Mouse (Mus musculus): ENCODE results near the gene Clip3. TPM values are rescaled to one million over a fixed set of nuclear protein-coding genes. Genes with fewer than 3 reads are reported as not detected.

The Clip3 gene
- polyA plus RNA-seq, 1 experiment from 2014 or later = 35.2 TPM

GRCm38 (mm10) chr7:30280670-30281138 is 10.8 kb upstream of the Clip3 start:
- Histone ChIP-seq H3K9me3 (no peaks in the 10 kb centered on the region), H3K4me2 (peak overlapping the region; percentile 92), H3K4me3 (peak overlapping the region; percentile 81), H3K36me3 (no peaks in the 10 kb centered on the region), H3K27ac (peak overlapping the region; percentile 96), H3K9ac (peak overlapping the region; percentile 31), H3K4me1 (peaks cover 16% of the 10 kb centered on the region), H3K27me3 (no peaks in the 10 kb centered on the region)
- WGBS = under 1% methylated on average over 20 of the region's 20 CpGs
- ATAC-seq (ENCODE audit: insufficient number of reproducible peaks, low FRiP score, low TSS enrichment, low read depth) = peak; percentile 83

- WGBS = 72% methylated on average over 4 of the region's 4 CpGs
- ATAC-seq (ENCODE audit: insufficient number of reproducible peaks, low FRiP score, low TSS enrichment, low read depth) = no peak
- no peaks in the 10 kb centered on the region for H3K27me3 ChIP-seq
- peaks cover 16% of the 10 kb centered on the region for H3K4me1 ChIP-seq
- H3K9ac ChIP-seq = no peak overlapping the region
- H3K27ac ChIP-seq = peak overlapping the region; percentile 96
- 0 out of 2 replicates have a peak overlapping the region, but pooled peaks have one; percentile 92 for H3K4me2 ChIP-seq
- no peaks in the 10 kb centered on the region for H3K9me3 ChIP-seq
- H3K4me3 ChIP-seq = no peak overlapping the region
- no peaks in the 10 kb centered on the region for H3K36me3 ChIP-seq
These were observed 10.0 kb upstream of the Clip3 start for GRCm38 (mm10) chr7:30281522-30281921.

- no peak overlapping the region for H3K4me3 ChIP-seq
These were observed 8.8 kb upstream of the Clip3 start for GRCm38 (mm10) chr7:30282740-30283139.

GRCm38 (mm10) chr7:30286701-30287410 is 4.7 kb upstream of the Clip3 start:
- no peak overlapping the region for H3K4me3 ChIP-seq
- no peaks in the 10 kb centered on the region for H3K9me3 ChIP-seq
- H3K4me1 ChIP-seq = peaks cover 14% of the 10 kb centered on the region
- H3K36me3 ChIP-seq = no peaks in the 10 kb centered on the region
- H3K9ac ChIP-seq = no peak overlapping the region
- H3K27ac ChIP-seq = no peak overlapping the region
- WGBS = 57% methylated on average over 8 of the region's 8 CpGs
- H3K27me3 ChIP-seq = no peaks in the 10 kb centered on the region
- H3K4me2 ChIP-seq = no peak overlapping the region
- ATAC-seq (ENCODE audit: insufficient number of reproducible peaks, low FRiP score, low TSS enrichment, low read depth) = no peak

More at GRCm38 (mm10) chr7:30282740-30283139, 8.8 kb upstream of the Clip3 start:
- Histone ChIP-seq H3K36me3 (no peaks in the 10 kb centered on the region), H3K27me3 (no peaks in the 10 kb centered on the region), H3K4me2 (no peak overlapping the region), H3K27ac (no peak overlapping the region), H3K9me3 (no peaks in the 10 kb centered on the region), H3K4me1 (peaks cover 16% of the 10 kb centered on the region), H3K9ac (no peak overlapping the region)
- ATAC-seq (ENCODE audit: insufficient number of reproducible peaks, low FRiP score, low TSS enrichment, low read depth) = no peak
- WGBS = 67% methylated on average over 7 of the region's 7 CpGs

GRCm38 (mm10) chr7:30288046-30288445 is 3.5 kb upstream of the Clip3 start:
- no peak overlapping the region for H3K4me3 ChIP-seq
- no peak overlapping the region for H3K9ac ChIP-seq
- H3K4me2 ChIP-seq = no peak overlapping the region
- no peak overlapping the region for H3K27ac ChIP-seq
- no peaks in the 10 kb centered on the region for H3K36me3 ChIP-seq
- ATAC-seq (ENCODE audit: insufficient number of reproducible peaks, low FRiP score, low TSS enrichment, low read depth) = no peak
- H3K4me1 ChIP-seq = peaks cover 22% of the 10 kb centered on the region
- 72% methylated on average over 6 of the region's 6 CpGs for WGBS
- no peaks in the 10 kb centered on the region for H3K9me3 ChIP-seq
- no peaks in the 10 kb centered on the region for H3K27me3 ChIP-seq

GRCm38 (mm10) chr7:30289071-30289713 is 2.3 kb upstream of the Clip3 start:
- Histone ChIP-seq H3K27me3 (no peaks in the 10 kb centered on the region), H3K4me3 (no peak overlapping the region), H3K9me3 (no peaks in the 10 kb centered on the region), H3K9ac (no peak overlapping the region), H3K27ac (peak overlapping the region; percentile 48; the same call in 1 of the 2 replicates), H3K4me1 (peaks cover 28% of the 10 kb centered on the region), H3K4me2 (no peak overlapping the region), H3K36me3 (peaks cover 1% of the 10 kb centered on the region; the same call in 1 of the 2 replicates)
- no peak for ATAC-seq (ENCODE audit: insufficient number of reproducible peaks, low FRiP score, low TSS enrichment, low read depth)
- WGBS = 71% methylated on average over 7 of the region's 7 CpGs

GRCm38 (mm10) chr7:30289714-30290399 is 1.7 kb upstream of the Clip3 start:
- Histone ChIP-seq H3K27ac (peak overlapping the region; percentile 48; the same call in 1 of the 2 replicates), H3K36me3 (peaks cover 8% of the 10 kb centered on the region; the same call in 1 of the 2 replicates), H3K9me3 (no peaks in the 10 kb centered on the region), H3K4me3 (no peak overlapping the region), H3K4me1 (peaks cover 29% of the 10 kb centered on the region), H3K27me3 (no peaks in the 10 kb centered on the region), H3K9ac (no peak overlapping the region), H3K4me2 (no peak overlapping the region)
- WGBS = 53% methylated on average over 10 of the region's 10 CpGs
- ATAC-seq (ENCODE audit: insufficient number of reproducible peaks, low FRiP score, low TSS enrichment, low read depth) = peak; percentile 65; the same call in 1 of the 2 replicates

GRCm38 (mm10) chr7:30293795-30294194 is 2.3 kb downstream of the Clip3 start:
- ATAC-seq (ENCODE audit: insufficient number of reproducible peaks, low FRiP score, low TSS enrichment, low read depth) = no peak
- Histone ChIP-seq H3K4me3 (no peak overlapping the region), H3K4me2 (no peak overlapping the region), H3K27ac (no peak overlapping the region), H3K4me1 (peaks cover 31% of the 10 kb centered on the region), H3K9me3 (no peaks in the 10 kb centered on the region), H3K36me3 (peaks cover 39% of the 10 kb centered on the region), H3K9ac (no peak overlapping the region), H3K27me3 (no peaks in the 10 kb centered on the region)
- 79% methylated on average over 13 of the region's 13 CpGs for whole genome bisulfite sequencing

- ATAC-seq (ENCODE audit: insufficient number of reproducible peaks, low FRiP score, low TSS enrichment, low read depth) = no peak
- H3K27me3 ChIP-seq = no peaks in the 10 kb centered on the region
- H3K9ac ChIP-seq = no peak overlapping the region
- peaks cover 44% of the 10 kb centered on the region for H3K36me3 ChIP-seq
- no peak overlapping the region for H3K4me2 ChIP-seq
- H3K4me3 ChIP-seq = no peak overlapping the region
- no peaks in the 10 kb centered on the region for H3K9me3 ChIP-seq
- peaks cover 31% of the 10 kb centered on the region for H3K4me1 ChIP-seq
- H3K27ac ChIP-seq = no peak overlapping the region
- WGBS = 91% methylated on average over 5 of the region's 5 CpGs
These were observed 2.8 kb downstream of the Clip3 start for GRCm38 (mm10) chr7:30294296-30294695.

- Histone ChIP-seq H3K4me1 (peaks cover 28% of the 10 kb centered on the region), H3K27me3 (no peaks in the 10 kb centered on the region), H3K9me3 (no peaks in the 10 kb centered on the region), H3K36me3 (peaks cover 52% of the 10 kb centered on the region), H3K4me3 (no peak overlapping the region), H3K4me2 (no peak overlapping the region), H3K9ac (no peak overlapping the region), H3K27ac (no peak overlapping the region)
- 67% methylated on average over 10 of the region's 10 CpGs for WGBS
- ATAC-seq (ENCODE audit: insufficient number of reproducible peaks, low FRiP score, low TSS enrichment, low read depth) = no peak
These were observed 3.6 kb downstream of the Clip3 start for GRCm38 (mm10) chr7:30295103-30295502.

- Histone ChIP-seq H3K9ac (no peak overlapping the region), H3K27me3 (no peaks in the 10 kb centered on the region), H3K27ac (no peak overlapping the region), H3K9me3 (no peaks in the 10 kb centered on the region), H3K4me3 (no peak overlapping the region), H3K4me1 (peaks cover 17% of the 10 kb centered on the region), H3K4me2 (no peak overlapping the region), H3K36me3 (peaks cover 61% of the 10 kb centered on the region)
- no peak for ATAC-seq (ENCODE audit: insufficient number of reproducible peaks, low FRiP score, low TSS enrichment, low read depth)
- 94% methylated on average over 15 of the region's 15 CpGs for WGBS
These were observed 5.3 kb downstream of the Clip3 start for GRCm38 (mm10) chr7:30296816-30297215.

GRCm38 (mm10) chr7:30297266-30297665 is 5.7 kb downstream of the Clip3 start:
- Histone ChIP-seq H3K4me1 (peaks cover 12% of the 10 kb centered on the region), H3K27ac (no peak overlapping the region)
- 79% methylated on average over 16 of the region's 16 CpGs for WGBS

More at GRCm38 (mm10) chr7:30297266-30297665, 5.7 kb downstream of the Clip3 start:
- H3K36me3 ChIP-seq = peaks cover 65% of the 10 kb centered on the region
- H3K9me3 ChIP-seq = no peaks in the 10 kb centered on the region
- ATAC-seq (ENCODE audit: insufficient number of reproducible peaks, low FRiP score, low TSS enrichment, low read depth) = no peak
- H3K27me3 ChIP-seq = no peaks in the 10 kb centered on the region
- H3K9ac ChIP-seq = no peak overlapping the region
- H3K4me2 ChIP-seq = no peak overlapping the region
- no peak overlapping the region for H3K4me3 ChIP-seq
